Mouse (Mus musculus): ENCODE measurements around the gene Rrp7a. TPM values are rescaled to one million over a fixed set of nuclear protein-coding genes. Genes with fewer than 3 reads are reported as not detected.
A peak's percentile ranks its signal among the peaks of the same experiment; 100 is the strongest.

Rrp7a gene
- total RNA-seq (2021), result 95.0 and 99.4 TPM in 2 replicates
- long read RNA-seq, experiment 1, full-length matches to known transcripts, result 150 of 166 reads
- long read RNA-seq, experiment 1, partial matches to known transcripts, result 4 of 166 reads
- long read RNA-seq, experiment 1, other reads (novel, unspliced or antisense), result 12 of 166 reads
- long read RNA-seq, experiment 2, full-length matches to known transcripts, result 97 of 104 reads
- long read RNA-seq, experiment 2, partial matches to known transcripts, result 0 of 104 reads
- long read RNA-seq, experiment 2, other reads (novel, unspliced or antisense), result 7 of 104 reads

DNA sequence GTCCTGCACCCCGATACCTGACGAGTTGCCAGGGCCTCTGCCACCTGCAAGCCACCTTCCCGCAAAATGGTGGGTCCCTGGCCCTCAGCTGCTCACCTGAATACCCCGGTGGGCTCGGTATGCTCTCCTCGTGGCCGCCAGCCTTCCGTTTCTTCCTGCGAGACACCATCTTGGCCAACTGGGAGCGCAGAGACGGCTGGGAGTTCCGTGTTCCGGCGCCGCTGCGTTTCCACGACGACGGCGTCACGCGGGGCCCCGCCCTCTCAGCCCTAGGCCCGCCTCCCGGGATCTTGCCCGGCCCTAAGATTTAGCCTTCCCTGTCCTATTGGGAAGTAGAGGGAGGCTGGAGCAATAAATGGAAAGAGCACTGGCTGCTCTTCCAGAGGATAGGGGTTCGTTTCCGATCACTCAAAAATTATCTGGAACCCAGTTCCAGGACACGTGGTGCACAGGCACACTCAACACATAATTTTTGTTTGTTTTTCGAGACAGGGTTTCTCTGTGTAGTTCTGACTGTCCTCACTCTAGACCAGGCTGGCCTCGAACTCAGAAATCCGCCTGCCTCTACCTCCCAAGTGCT is at the start of gene Rrp7a:
TSS of gene Rrp7a (minus strand) at position 236 of the 580 bp plus-strand sequence.
- DNase-seq, result peak; percentile 97

DNA sequence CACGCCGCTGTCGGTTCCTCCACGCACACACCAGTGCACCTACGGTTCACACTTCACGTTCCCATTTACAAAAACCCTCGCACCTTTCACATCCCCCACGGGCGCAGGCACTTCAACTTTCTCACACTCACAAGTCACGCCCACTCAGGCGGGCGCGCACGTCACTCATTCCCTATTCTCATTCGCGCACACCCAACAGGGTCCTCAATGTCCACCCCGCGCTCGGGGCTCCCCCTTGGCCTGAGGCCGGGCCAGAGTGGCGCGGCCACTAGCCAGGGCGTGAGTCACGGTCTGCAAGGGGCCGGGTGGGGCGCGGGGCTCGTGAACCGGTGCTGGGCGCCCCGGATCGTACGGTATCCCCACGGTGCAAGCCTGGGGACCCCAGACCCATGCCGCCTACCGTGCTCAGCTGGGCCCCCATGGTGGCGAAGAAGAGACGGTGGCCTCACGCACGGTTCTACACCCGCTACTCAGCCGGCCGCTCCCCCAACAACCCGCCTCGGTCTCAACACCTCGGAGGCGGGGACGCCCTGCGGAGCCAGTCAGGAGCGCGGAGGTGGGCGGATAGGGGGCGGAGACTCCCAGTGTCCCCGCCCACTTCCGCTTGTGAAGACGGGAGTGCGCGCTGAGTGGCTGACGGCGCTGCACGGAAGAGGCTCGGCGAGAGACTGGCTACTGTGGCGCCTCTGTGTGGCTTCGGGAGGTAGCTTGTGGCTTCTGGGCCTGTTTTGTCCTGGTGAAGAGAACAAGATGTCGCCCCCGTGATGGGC is 49.3 kb upstream of the Rrp7a start:
- DNase-seq, result peak; percentile 98

DNA sequence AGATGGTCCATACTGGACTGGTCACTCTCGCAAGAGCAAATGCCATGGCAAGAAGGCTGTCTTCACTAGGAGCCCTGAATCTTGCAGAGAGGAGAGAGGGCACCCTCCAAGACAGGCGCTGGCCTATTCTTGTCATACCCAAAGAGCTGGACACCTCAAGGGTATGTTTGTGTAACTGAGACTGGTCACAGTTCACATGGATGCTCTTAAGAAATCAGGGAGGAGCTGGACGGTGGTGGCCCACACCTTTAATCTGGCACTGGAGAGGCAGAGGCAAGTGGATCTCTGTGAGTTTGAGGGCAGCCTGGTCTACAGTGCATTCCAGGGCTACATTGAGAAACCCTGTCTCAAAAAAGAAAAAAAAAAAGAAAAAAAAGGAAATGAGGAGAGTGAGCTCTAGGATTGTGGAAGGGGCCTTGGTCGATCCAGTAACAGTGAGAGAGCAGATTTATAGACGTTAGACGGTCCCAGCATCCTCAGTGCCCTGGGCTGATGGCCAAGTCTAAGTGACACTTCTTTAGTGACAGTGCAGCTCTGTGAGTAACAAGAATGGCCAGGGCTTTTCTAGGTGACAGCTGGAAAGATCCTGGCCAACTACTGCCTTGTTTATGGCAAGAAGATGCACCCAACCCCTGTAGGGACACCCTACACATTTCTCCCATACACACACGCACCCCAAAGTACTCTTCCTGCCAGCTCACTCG is 48.5 kb upstream of the Rrp7a start:
- DNase-seq, result peak; percentile 79

DNA sequence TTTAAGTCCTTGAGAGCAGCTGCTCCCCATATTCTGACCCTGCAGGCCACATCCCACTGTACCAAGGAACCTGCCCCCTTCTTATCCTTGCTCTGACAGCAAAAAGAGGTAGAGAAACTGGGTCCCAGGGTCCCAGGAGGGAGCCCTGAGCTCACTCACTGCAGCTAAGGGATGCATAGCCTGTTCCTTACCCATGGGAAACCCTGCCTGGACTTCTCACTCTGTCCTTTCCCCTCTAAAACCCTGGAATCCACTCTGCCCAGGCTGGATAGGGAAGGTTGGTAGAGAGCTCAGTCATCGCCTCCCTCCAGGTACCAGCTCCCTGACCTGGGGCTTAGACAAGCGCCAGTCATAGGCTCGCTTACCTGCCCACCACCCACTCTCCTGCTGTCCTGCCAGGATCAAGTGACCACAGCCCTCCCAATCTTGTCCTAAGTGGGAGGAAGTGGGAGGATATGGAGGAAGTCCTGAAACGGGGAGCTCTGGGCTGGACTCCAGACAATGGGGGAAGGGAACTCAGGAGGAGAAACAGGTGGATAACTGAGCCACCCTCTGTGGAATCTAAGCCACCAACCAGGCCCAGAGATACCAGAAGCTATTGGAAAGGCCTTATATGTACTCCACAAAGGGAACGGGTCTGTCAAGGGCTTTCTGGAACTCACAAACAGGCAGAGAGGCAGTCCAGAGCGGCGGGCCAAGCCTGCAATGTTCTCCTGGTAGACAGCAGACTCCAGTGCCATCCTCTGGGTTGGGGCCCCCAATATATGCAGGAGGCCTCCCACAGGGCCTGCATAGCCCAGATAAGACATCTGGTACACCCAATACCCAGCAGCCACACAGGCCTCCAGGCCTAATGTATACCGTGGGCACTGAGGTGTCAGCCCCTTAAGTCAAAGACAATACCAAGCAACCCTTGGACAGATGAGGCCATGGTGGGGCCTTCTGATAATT is 47.4 kb upstream of the Rrp7a start:
- DNase-seq, result no peak

DNA sequence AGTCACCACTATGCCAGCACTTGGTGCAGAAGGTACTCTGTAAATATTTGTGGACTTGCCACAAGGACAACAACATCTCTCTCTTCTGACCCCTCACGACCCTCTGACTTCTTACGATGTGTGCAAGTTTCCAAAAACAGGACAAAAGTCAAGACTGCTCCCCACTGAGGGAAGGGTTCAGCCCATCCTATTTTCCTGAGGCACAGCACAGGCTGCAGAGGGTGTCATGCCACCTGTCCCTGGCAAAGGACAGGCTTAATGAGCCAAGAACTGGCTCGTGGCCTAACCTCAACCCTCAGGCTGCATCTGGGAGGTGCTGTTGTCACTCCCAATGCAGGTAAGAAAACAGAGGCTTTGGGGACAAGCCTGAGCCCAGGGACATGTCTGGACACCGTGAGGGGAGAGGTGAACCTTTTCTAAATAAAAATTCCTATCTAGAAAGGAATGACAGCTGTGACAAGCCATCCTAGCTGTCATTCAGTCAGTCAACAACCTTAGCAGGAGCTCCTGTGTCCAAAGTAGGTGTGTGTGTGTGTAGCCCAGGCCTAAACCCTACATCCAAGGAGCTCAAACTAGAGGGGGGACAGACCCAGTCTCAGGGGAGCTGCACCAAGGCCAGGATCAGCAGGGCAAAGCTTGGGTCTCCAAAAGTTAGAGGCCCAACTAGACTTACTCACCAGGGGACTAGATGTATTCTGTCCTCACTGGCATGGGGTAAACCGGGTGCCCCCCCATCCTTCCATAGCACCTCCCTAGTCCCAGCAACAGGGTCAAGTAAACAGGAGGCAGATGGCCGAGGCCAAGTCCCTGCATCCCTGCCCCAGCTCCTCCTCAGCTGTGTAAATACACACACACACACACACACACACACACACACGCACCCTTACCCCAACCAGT is 46.5 kb upstream of the Rrp7a start:
- no peak for DNase-seq

DNA sequence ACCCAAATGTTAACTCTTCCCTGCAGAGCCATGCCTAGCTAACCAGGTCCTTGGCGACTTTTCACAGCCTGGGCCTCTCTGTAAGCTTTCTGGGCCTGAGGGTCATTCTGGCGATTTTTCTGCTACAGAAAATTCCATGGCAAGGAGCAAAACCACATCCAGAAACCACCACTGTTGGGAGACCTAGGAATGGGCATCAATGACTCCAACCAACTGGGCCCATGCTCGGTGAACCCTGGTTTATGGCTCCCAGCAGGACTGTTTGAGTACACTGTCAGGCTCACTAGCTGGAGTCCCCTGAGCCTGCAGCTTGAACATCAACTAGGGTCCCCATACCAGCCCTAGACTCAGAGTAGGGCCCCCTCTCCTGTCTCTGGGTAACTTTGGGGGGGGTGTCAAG is 45.7 kb upstream of the Rrp7a start:
- no peak for DNase-seq

DNA sequence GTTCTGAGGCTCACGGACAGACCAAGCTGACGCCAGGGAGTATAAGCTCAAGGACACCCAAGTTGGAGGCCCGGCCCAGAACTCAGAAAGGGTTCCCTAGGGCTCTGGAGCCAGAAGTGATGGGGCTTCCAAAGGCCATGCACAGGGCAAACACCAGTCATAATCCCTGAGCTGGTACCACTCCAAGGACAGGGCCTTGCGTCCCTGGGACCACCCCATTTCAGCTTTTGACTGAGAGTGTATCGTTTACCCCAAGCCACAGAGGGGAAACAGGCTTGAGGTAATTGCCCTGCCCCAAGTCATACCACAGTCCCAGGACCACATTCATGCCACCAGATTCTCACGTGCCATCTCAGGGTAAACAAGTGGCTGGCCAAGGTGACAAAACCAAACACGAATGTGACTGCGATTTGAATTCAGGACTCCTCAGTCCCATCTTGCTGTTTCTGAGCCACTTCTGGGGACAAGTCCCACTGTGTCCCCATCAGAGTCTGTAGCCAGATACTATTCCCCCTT is 45.0 kb upstream of the Rrp7a start:
- DNase-seq, result no peak

DNA sequence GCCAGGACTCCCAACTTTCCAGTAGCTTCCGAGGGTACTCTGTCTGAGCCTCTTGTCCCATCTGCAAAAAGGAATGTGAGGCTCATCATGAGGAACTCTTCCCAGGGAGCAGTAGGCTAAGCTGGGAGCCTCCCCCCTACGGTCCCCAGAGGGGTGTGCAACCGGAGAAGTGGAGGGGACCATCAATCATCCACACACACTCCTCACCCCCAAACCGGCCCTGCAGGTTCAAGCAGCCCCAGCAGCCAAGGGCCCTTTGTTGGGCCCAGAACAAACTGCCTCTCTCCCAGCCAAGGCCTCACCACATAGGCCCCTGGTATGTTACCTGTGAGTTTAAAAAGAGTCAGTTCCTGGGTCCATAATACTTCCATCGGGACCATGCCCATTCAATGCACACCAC is 44.5 kb upstream of the Rrp7a start:
- no peak for DNase-seq

DNA sequence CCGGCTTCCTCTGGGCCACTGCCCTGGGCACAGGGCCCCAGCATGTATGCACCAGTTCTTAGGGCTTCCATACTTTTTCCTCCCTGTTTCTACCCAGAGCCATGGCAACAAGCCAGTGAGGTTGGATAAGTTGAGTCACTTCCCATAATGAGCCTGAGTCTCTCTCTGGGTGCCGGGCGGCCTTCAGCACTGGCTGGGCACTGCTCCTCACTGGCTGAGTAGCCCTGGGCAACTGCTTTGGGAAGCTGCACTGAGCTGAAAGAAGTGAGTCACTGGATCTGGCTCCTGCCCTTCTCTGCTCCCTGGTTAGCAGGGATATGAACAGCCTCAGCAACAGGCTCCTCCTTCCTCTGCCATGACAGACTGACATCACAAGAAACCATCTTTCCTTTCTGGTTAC is 44.0 kb upstream of the Rrp7a start:
- DNase-seq, result peak; percentile 89

DNA sequence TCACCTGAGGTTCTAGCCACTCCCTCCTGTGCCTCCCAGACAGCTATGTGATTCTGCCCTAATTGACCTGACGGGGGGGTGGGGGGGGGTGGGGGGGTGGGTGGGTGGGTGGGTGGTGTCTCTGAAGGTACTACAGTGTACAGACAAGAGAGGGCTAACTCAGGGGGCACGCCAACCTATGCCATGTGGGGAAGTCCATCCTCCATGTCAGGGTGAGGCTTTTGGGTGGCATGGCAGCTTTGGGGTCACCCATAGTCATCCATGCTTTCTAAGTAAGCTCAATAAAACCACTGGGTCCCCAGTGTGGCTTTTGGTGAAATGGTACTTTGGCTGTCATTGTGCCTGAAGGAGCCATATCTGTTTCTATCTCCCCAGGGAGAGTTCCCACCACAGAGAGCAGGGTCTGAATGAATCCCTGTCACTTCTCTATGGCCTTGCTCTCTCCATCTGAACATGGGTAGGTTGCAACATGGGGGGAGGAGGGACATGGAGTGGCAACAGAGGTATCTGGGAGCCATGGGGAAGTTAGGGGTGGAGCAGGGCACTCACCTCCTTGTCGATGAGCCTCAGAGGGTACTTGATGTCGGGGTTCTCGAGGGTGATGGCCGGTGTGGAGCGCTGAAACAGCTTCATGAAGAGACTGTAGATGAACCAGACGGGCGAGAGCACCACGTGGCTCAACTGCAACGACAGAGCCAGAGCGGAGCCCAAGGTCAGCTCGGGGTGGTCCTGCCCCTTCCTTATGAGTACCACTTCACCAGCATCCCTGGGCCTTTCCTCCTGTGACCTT is 43.1 kb upstream of the Rrp7a start:
- DNase-seq, result no peak

DNA sequence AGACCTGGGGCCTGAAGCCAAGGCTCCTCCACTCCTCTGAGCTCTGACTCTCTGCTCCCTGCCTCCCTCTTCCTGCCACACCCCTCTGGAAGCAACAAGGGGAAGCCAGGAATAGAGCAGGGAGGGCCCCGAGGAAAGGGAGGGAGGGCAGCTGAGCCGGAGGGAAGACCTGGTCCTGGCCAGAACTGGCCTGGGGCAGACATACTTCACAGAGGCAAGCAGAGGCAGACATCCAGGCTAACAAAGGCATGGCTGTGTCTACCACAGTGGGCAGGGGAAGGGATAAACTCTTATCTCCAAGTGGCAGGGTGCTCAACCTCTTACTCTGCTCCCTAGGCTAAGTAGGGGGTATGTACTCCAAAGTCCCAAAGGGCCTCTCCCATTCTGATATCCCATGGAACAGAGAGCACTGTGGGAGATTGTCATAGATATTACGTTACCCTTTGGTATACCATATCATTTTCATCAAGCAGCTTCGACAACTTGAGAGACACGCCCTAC is 42.4 kb upstream of the Rrp7a start:
- peak; percentile 62 for DNase-seq

DNA sequence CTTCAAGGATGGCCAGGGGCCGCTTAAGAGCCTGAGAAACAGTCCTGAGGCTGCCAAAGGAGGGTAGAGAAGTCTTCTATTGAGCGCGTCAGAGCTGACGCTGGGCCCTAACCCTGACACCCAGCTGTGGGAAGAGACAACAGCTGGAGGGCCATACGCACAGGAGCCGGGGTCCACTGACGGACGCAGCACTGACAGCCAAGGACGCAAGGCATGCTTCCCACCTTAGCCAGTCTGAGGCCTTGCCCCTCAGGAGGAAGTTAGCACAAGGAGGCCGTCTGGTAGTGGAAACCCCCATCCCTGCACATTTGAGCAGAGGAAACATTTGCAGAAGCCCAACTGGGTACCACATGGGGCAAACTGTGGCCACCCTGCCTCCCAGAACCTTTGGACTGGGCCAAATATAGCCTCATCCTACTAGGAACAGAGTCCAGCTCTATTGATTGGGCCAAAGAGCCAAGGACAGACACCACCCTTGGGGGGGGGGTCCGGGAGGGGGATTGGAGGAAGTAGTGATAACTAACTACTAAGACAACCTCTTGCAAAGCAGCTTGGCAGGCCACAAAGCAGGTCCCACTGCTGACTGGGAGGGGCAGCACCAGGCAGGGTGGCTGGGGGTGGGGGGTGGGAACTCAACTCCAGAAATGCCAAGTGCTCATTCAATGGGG is 40.4 kb upstream of the Rrp7a start:
- DNase-seq, result no peak

DNA sequence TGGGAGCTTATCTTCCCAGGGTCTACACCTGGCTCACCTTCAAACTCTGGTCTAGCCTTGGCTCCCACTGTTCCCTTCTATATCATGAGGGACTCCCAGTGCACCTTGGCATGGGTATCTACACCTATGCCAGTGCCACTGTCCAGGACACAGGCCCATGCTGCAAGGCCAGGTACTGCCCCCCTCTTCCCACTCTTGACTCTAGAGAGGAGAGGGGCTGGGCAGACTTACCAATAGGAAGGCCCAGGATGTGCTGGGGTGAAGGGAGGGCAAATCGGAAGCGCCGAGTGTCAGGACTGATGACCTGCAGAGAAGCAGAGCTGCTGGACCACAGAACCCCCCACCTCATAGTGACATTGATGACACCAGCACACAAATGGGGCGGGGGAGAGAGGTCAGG is 39.4 kb upstream of the Rrp7a start:
- DNase-seq, result no peak

DNA sequence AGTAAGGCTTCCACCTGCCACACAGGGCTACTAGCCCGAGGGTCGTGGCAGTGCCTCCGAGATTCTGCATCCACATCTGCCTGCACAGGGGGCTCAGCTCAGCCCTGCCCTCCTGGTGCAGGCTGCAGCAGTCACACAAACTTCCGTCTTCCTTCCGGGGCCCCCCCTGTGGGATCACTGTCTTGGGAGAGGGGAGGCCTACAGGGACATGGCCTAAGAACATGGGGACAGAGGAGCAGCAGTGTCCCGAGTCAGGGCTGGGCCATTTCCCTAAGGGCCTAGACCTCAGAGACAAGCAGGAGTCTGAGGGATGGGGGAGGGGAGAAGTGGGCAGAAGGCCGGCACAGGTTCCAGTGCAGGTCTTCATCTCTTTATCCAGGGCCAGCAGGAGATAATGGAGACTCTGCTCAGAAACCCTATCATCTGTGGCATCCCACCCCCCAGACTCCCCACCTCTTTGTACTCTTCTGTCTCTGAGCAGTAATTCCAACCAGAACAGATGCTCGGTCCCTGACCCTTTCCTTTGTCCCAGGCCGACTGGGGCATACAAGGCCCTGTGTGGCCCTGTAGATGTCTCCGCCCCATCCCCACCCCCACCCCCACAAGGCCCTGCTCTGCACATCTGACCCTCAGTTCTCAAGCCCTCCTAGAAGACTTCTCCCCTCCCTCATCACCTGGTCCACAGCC is 38.6 kb upstream of the Rrp7a start:
- DNase-seq, result no peak

DNA sequence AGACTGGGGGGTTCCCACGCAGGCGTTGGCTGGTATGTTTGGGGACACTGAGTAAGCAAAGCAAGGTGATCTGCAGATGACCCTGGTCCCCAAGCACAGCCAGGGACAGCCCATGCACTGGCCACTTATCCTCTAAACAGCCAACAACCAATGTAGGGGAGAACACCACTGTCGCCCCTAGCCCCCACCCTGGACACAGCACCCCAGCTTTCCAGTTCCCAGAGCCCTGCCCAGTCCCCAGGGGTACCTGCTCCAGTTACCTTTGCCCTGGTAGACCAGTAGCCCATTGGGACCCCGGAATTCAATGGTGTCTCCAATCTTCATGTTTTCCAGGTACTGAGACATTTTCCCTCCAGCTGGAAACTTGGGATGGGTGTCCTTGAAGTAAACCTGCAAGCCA is 38.0 kb upstream of the Rrp7a start:
- no peak for DNase-seq

DNA sequence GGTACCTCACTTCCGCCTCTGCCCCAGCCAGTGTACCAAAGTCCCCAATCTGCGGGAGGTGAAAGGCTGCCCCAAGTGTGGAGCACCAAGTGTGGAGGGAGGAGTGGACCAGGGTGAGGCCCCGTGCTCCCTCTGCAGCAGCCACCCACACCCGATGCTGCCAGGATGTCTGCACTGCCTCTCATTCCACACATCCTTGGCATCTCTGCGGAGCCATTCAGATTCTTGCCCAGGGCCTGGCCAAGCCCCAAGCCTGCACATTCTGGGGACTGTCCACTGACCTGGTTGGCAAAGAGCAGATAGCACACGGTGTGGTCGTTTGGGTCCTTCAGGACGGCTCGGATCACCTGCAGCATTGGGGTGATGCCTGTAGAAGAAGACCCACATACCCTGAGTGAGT is 37.2 kb upstream of the Rrp7a start:
- DNase-seq, result no peak

DNA sequence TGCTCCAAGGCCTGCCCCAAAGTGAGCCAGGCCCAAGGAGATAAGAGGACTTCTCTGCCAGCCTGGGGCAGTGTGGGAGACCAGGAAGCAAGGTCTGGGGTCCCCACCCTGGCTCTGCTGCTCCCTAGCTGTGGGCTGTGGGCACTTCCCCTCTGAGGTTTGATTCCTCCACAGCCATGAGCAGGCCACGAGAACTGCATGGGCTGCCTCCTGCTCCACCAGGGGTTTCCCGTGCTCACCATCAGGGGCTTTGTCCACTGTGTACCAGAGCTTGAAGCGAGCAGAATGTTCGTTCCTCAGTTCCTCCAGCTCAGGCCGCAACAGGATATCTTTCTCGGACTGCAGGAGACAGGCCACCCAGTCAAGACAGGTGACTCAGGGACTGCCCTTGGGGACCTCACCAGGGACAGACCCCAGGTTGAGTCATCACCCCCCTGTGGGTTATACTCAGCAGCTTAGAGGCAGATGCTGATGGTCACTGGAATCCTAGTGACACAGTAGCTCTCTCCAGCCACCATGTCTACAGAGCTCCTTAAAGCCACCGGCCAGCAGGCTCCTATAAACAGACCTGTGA is 36.1 kb upstream of the Rrp7a start:
- peak; percentile 73 for DNase-seq

DNA sequence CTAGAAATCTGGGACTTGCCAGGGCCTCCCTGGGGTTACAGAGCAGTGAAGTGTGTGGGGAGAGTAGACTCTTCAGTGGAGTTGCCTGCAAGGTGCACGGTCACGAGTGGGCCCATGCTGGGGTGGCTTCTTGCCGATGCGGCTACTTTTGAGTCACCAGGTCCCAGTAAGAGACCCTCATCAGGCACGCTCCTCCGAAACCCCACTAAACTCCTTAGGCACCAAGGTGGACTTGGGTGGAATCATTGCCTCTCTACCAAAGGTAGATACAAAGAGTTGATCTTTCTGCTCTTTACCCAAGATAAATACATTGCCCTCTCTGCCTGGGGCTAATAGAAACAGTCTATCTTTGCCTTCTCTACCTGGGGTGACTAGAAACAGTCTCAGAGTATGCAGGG is 35.1 kb upstream of the Rrp7a start:
- DNase-seq, result no peak
